Mouse (Mus musculus): ENCODE data around the gene Olfr1140. TPM values are rescaled to one million over a fixed set of nuclear protein-coding genes. Genes with fewer than 3 reads are reported as not detected.

The Olfr1140 gene
- polyA plus RNA-seq (2016; fragmentation: Nextera tagmentation; extraction: Ambion mirVana), result not detected in 2 replicates

- Histone ChIP-seq H3K27ac (no peak within 1 kb of the TSS), H3K27me3 (ENCODE audit: insufficient read depth, poor library complexity, severe bottlenecking) (no peaks in the 10 kb centered on the region), H3K4me3 (no peak within 1 kb of the TSS), H3K9me3 (no peaks in the 10 kb centered on the region), H3K36me3 (no peaks in the 10 kb centered on the region), H3K4me1 (no peaks in the 10 kb centered on the region)
- no peak for DNase-seq (ENCODE audit: low spot score)
- WGBS, result 62% methylated on average over 3 of the region's 3 CpGs
Measured at GRCm38 (mm10) chr2:87743452-87743851, at the start of gene Olfr1140. Olfr1140 (plus strand) TSS chr2:87743752.

- Histone ChIP-seq H3K27me3 (ENCODE audit: insufficient read depth, poor library complexity, severe bottlenecking) (no peaks in the 10 kb centered on the region), H3K4me3 (no peak within 1 kb of the TSS), H3K4me1 (no peaks in the 10 kb centered on the region), H3K9me3 (no peaks in the 10 kb centered on the region), H3K27ac (no peak within 1 kb of the TSS), H3K36me3 (no peaks in the 10 kb centered on the region)
- no peak for DNase-seq (ENCODE audit: low spot score)
Measured at GRCm38 (mm10) chr2:87693847-87694246, 49.7 kb upstream of the Olfr1140 start, which contains the start of gene Olfr1136. Olfr1136 (minus strand) TSS chr2:87693947.

GRCm38 (mm10) chr2:87713079-87713478, 30.5 kb upstream of the Olfr1140 start, which contains the start of gene Olfr1137:
Olfr1137 (minus strand) TSS chr2:87713179.
- no peaks in the 10 kb centered on the region for H3K27me3 ChIP-seq (ENCODE audit: insufficient read depth, poor library complexity, severe bottlenecking)
- no peak within 1 kb of the TSS for H3K27ac ChIP-seq
- H3K36me3 ChIP-seq, result no peaks in the 10 kb centered on the region
- H3K4me3 ChIP-seq, result no peak within 1 kb of the TSS
- DNase-seq (ENCODE audit: low spot score), result no peak
- H3K9me3 ChIP-seq, result no peaks in the 10 kb centered on the region
- H3K4me1 ChIP-seq, result no peaks in the 10 kb centered on the region

- WGBS, result 85% methylated on average over 1 of the region's 1 CpGs
- Histone ChIP-seq H3K9me3 (no peaks in the 10 kb centered on the region), H3K27me3 (ENCODE audit: insufficient read depth, poor library complexity, severe bottlenecking) (no peaks in the 10 kb centered on the region), H3K36me3 (no peaks in the 10 kb centered on the region), H3K27ac (no peak within 1 kb of the TSS), H3K4me3 (no peak within 1 kb of the TSS), H3K4me1 (no peaks in the 10 kb centered on the region)
- DNase-seq (ENCODE audit: low spot score), result no peak
Measured at GRCm38 (mm10) chr2:87739878-87740277, 3.7 kb upstream of the Olfr1140 start, which contains the start of gene Olfr1138. Olfr1138 (minus strand) TSS chr2:87739978.

- Histone ChIP-seq H3K4me3 (no peak within 1 kb of the TSS), H3K27ac (no peak within 1 kb of the TSS), H3K9me3 (no peaks in the 10 kb centered on the region), H3K36me3 (no peaks in the 10 kb centered on the region), H3K27me3 (ENCODE audit: insufficient read depth, poor library complexity, severe bottlenecking) (no peaks in the 10 kb centered on the region), H3K4me1 (no peaks in the 10 kb centered on the region)
- 83% methylated on average over 1 of the region's 1 CpGs for WGBS
- DNase-seq (ENCODE audit: low spot score), result no peak
Measured at GRCm38 (mm10) chr2:87753891-87754290, 10.3 kb downstream of the Olfr1140 start, which contains the start of gene Olfr1141. Olfr1141 (minus strand) TSS chr2:87753991.

GRCm38 (mm10) chr2:87776143-87776542, 32.6 kb downstream of the Olfr1140 start:
- WGBS, result 58% methylated on average over 1 of the region's 1 CpGs
- no peak overlapping the region for H3K27ac ChIP-seq
- H3K9me3 ChIP-seq, result no peaks in the 10 kb centered on the region
- no peaks in the 10 kb centered on the region for H3K27me3 ChIP-seq (ENCODE audit: insufficient read depth, poor library complexity, severe bottlenecking)
- H3K4me3 ChIP-seq, result no peak overlapping the region
- no peak for DNase-seq (ENCODE audit: low spot score)
- no peaks in the 10 kb centered on the region for H3K4me1 ChIP-seq
- no peaks in the 10 kb centered on the region for H3K36me3 ChIP-seq

- no peak for DNase-seq (ENCODE audit: low spot score)
- Histone ChIP-seq H3K27me3 (ENCODE audit: insufficient read depth, poor library complexity, severe bottlenecking) (no peaks in the 10 kb centered on the region), H3K4me1 (no peaks in the 10 kb centered on the region), H3K4me3 (no peak within 1 kb of the TSS), H3K27ac (no peak within 1 kb of the TSS), H3K36me3 (no peaks in the 10 kb centered on the region), H3K9me3 (no peaks in the 10 kb centered on the region)
- 85% methylated on average over 4 of the region's 4 CpGs for WGBS
Measured at GRCm38 (mm10) chr2:87779183-87779582, 35.6 kb downstream of the Olfr1140 start, which contains the start of gene Olfr152. Olfr152 (plus strand) TSS chr2:87779483.

Other genes with a start within 250 kb of the Olfr1140 start
- gene Pramel7, start 246.7 kb upstream of the Olfr1140 start, polyA plus RNA-seq (2016; fragmentation: Nextera tagmentation; extraction: Ambion mirVana), result not detected in 2 replicates
- not detected in 2 replicates for gene Pramel6, start 237.2 kb upstream of the Olfr1140 start, polyA plus RNA-seq (2016; fragmentation: Nextera tagmentation; extraction: Ambion mirVana)
- gene Olfr153, start 212.0 kb upstream of the Olfr1140 start, polyA plus RNA-seq (2016; fragmentation: Nextera tagmentation; extraction: Ambion mirVana), result not detected in 2 replicates
- not detected in 2 replicates for gene Olfr1128, start 198.2 kb upstream of the Olfr1140 start, polyA plus RNA-seq (2016; fragmentation: Nextera tagmentation; extraction: Ambion mirVana)
- gene Olfr1129, start 169.8 kb upstream of the Olfr1140 start, polyA plus RNA-seq (2016; fragmentation: Nextera tagmentation; extraction: Ambion mirVana), result not detected in 2 replicates
- not detected in 2 replicates for gene Olfr1130, start 137.5 kb upstream of the Olfr1140 start, polyA plus RNA-seq (2016; fragmentation: Nextera tagmentation; extraction: Ambion mirVana)
- not detected in 2 replicates for gene Olfr1131, start 116.6 kb upstream of the Olfr1140 start, polyA plus RNA-seq (2016; fragmentation: Nextera tagmentation; extraction: Ambion mirVana)
- not detected in 2 replicates for gene Olfr1132, start 106.2 kb upstream of the Olfr1140 start, polyA plus RNA-seq (2016; fragmentation: Nextera tagmentation; extraction: Ambion mirVana)
- not detected in 2 replicates for gene Olfr1133, start 96.4 kb upstream of the Olfr1140 start, polyA plus RNA-seq (2016; fragmentation: Nextera tagmentation; extraction: Ambion mirVana)
- not detected in 2 replicates for gene Olfr1134, start 85.3 kb upstream of the Olfr1140 start, polyA plus RNA-seq (2016; fragmentation: Nextera tagmentation; extraction: Ambion mirVana)
- gene Olfr1135, start 70.1 kb upstream of the Olfr1140 start, polyA plus RNA-seq (2016; fragmentation: Nextera tagmentation; extraction: Ambion mirVana), result not detected in 2 replicates
- not detected in 2 replicates for gene Olfr1136, start 49.8 kb upstream of the Olfr1140 start, polyA plus RNA-seq (2016; fragmentation: Nextera tagmentation; extraction: Ambion mirVana)
- gene Olfr1137, start 30.6 kb upstream of the Olfr1140 start, polyA plus RNA-seq (2016; fragmentation: Nextera tagmentation; extraction: Ambion mirVana), result not detected in 2 replicates
- gene Olfr1138, start 3.8 kb upstream of the Olfr1140 start, polyA plus RNA-seq (2016; fragmentation: Nextera tagmentation; extraction: Ambion mirVana), result not detected in 2 replicates
- not detected in 2 replicates for gene Olfr1141, start 10.2 kb downstream of the Olfr1140 start, polyA plus RNA-seq (2016; fragmentation: Nextera tagmentation; extraction: Ambion mirVana)
- not detected in 2 replicates for gene Olfr152, start 35.7 kb downstream of the Olfr1140 start, polyA plus RNA-seq (2016; fragmentation: Nextera tagmentation; extraction: Ambion mirVana)
- not detected in 2 replicates for gene Olfr1143, start 56.8 kb downstream of the Olfr1140 start, polyA plus RNA-seq (2016; fragmentation: Nextera tagmentation; extraction: Ambion mirVana)
- not detected in 2 replicates for gene Olfr1145, start 66.1 kb downstream of the Olfr1140 start, polyA plus RNA-seq (2016; fragmentation: Nextera tagmentation; extraction: Ambion mirVana)
- gene Olfr1148, start 86.8 kb downstream of the Olfr1140 start, polyA plus RNA-seq (2016; fragmentation: Nextera tagmentation; extraction: Ambion mirVana), result not detected in 2 replicates
- gene Olfr1150-ps1, start 100.2 kb downstream of the Olfr1140 start, polyA plus RNA-seq (2016; fragmentation: Nextera tagmentation; extraction: Ambion mirVana), result not detected in 2 replicates
- not detected in 2 replicates for gene Olfr1151, start 112.1 kb downstream of the Olfr1140 start, polyA plus RNA-seq (2016; fragmentation: Nextera tagmentation; extraction: Ambion mirVana)
- gene Olfr1152, start 122.7 kb downstream of the Olfr1140 start, polyA plus RNA-seq (2016; fragmentation: Nextera tagmentation; extraction: Ambion mirVana), result not detected in 2 replicates
- not detected in 2 replicates for gene Olfr1153, start 151.2 kb downstream of the Olfr1140 start, polyA plus RNA-seq (2016; fragmentation: Nextera tagmentation; extraction: Ambion mirVana)
- not detected in 2 replicates for gene Olfr1154, start 161.4 kb downstream of the Olfr1140 start, polyA plus RNA-seq (2016; fragmentation: Nextera tagmentation; extraction: Ambion mirVana)
- gene Olfr1155, start 201.4 kb downstream of the Olfr1140 start, polyA plus RNA-seq (2016; fragmentation: Nextera tagmentation; extraction: Ambion mirVana), result not detected in 2 replicates
- gene Olfr1156, start 209.3 kb downstream of the Olfr1140 start, polyA plus RNA-seq (2016; fragmentation: Nextera tagmentation; extraction: Ambion mirVana), result not detected in 2 replicates
- gene Olfr1157, start 224.5 kb downstream of the Olfr1140 start, polyA plus RNA-seq (2016; fragmentation: Nextera tagmentation; extraction: Ambion mirVana), result not detected in 2 replicates
- not detected in 2 replicates for gene Olfr74, start 230.9 kb downstream of the Olfr1140 start, polyA plus RNA-seq (2016; fragmentation: Nextera tagmentation; extraction: Ambion mirVana)
- gene Olfr1158, start 246.4 kb downstream of the Olfr1140 start, polyA plus RNA-seq (2016; fragmentation: Nextera tagmentation; extraction: Ambion mirVana), result not detected in 2 replicates

Data from heart, embryonic 10.5 days (tissue).